Mouse (Mus musculus) testis, adult 2 months (tissue): Measurements from ENCODE around the gene Olfr1417. TPM values are rescaled to one million over a fixed set of nuclear protein-coding genes. Genes with fewer than 3 reads are reported as not detected.

Experiments used
- H3K27ac ChIP-seq: fragments of 200-500 bp; 2 replicates; pipeline ENCODE4 v1.5.1; 2012; ENCODE audit warnings: low read depth, low read length; ENCODE audit not compliant: control insufficient read depth, insufficient read depth
- H3K27me3 ChIP-seq: fragments of 200-500 bp; 2 replicates; pipeline ENCODE4 v1.6.1; 2012; ENCODE audit warnings: mild to moderate bottlenecking, low read length, moderate library complexity; ENCODE audit not compliant: control insufficient read depth, insufficient read depth
- H3K36me3 ChIP-seq: fragments of 200-500 bp; 2 replicates; pipeline ENCODE4 v1.6.1; 2012; ENCODE audit warnings: mild to moderate bottlenecking, low read length; ENCODE audit not compliant: control insufficient read depth, insufficient read depth
- H3K4me1 ChIP-seq: fragments of 200-500 bp; 2 replicates; pipeline ENCODE4 v1.6.1; 2012; ENCODE audit warnings: low read length; ENCODE audit not compliant: control insufficient read depth, insufficient read depth
- H3K4me3 ChIP-seq: fragments of 200-500 bp; 2 replicates; pipeline ENCODE4 v1.5.1; 2012; ENCODE audit warnings: low read depth, mild to moderate bottlenecking, low read length, moderate library complexity, mixed read lengths; ENCODE audit not compliant: control insufficient read depth
- CTCF ChIP-seq: fragments of 200-500 bp; IDR thresholded peaks from 2 replicates; pipeline ENCODE4 v1.5.1; 2012; ENCODE audit warnings: low read depth, mild to moderate bottlenecking, inconsistent platforms, low read length, moderate library complexity; ENCODE audit not compliant: control insufficient read depth, insufficient read depth, insufficient replicate concordance
- POLR2A ChIP-seq: fragments of 200-500 bp; IDR thresholded peaks from 2 replicates; pipeline ENCODE4 v1.6.1; 2012; ENCODE audit warnings: low read depth, mild to moderate bottlenecking, inconsistent platforms, low read length, moderate library complexity; ENCODE audit not compliant: control insufficient read depth
- polyA plus RNA-seq: library from polyadenylated mRNA; depleted of rRNA; stranded (reverse); fragments of >200 nt; gene quantifications from 2 replicates; pipeline ENCODE4 v1.2.3, GENCODE M21; 2012

Olfr1417 gene
- polyA plus RNA-seq, 1 experiment, result not detected

- TF ChIP-seq CTCF (no peak), POLR2A (no peak)
- Histone ChIP-seq H3K27ac (no peak overlapping the region), H3K4me1 (peaks cover 5% of the 10 kb centered on the region), H3K36me3 (no peaks in the 10 kb centered on the region), H3K4me3 (no peak overlapping the region), H3K27me3 (peaks cover 2% of the 10 kb centered on the region; the same call in 1 of the 2 replicates)
Measured at GRCm38 (mm10) chr19:11817586-11817985, 21.4 kb downstream of the Olfr1417 start.

- peaks cover 2% of the 10 kb centered on the region; the same call in 1 of the 2 replicates for H3K27me3 ChIP-seq
- H3K27ac ChIP-seq, result no peak overlapping the region
- H3K36me3 ChIP-seq, result no peaks in the 10 kb centered on the region
- peaks cover 5% of the 10 kb centered on the region for H3K4me1 ChIP-seq
- TF ChIP-seq POLR2A (no peak), CTCF (no peak)
- H3K4me3 ChIP-seq, result no peak overlapping the region
Measured at GRCm38 (mm10) chr19:11816706-11817105, 22.3 kb downstream of the Olfr1417 start.

GRCm38 (mm10) chr19:11814742-11815333 is 24.2 kb downstream of the Olfr1417 start:
- H3K27me3 ChIP-seq, result peaks cover 2% of the 10 kb centered on the region; the same call in 1 of the 2 replicates
- no peak overlapping the region for H3K27ac ChIP-seq
- no peak overlapping the region for H3K4me3 ChIP-seq
- no peak for TF ChIP-seq POLR2A
- TF ChIP-seq CTCF, result no peak
- peaks cover 4% of the 10 kb centered on the region for H3K4me1 ChIP-seq
- no peaks in the 10 kb centered on the region for H3K36me3 ChIP-seq

GRCm38 (mm10) chr19:11813649-11814048 is 25.4 kb downstream of the Olfr1417 start:
- Histone ChIP-seq H3K4me1 (no peaks in the 10 kb centered on the region; the same call in 1 of the 2 replicates), H3K4me3 (no peak overlapping the region), H3K36me3 (no peaks in the 10 kb centered on the region), H3K27me3 (no peaks in the 10 kb centered on the region; the same call in 1 of the 2 replicates), H3K27ac (no peak overlapping the region)
- no peak for TF ChIP-seq CTCF
- no peak for TF ChIP-seq POLR2A

- H3K4me1 ChIP-seq, result no peaks in the 10 kb centered on the region; the same call in 1 of the 2 replicates
Measured at GRCm38 (mm10) chr19:11813136-11813535, 25.9 kb downstream of the Olfr1417 start.

GRCm38 (mm10) chr19:11811688-11812365 is 27.2 kb downstream of the Olfr1417 start:
- Histone ChIP-seq H3K4me1 (no peaks in the 10 kb centered on the region), H3K4me3 (no peak overlapping the region), H3K27ac (no peak overlapping the region), H3K27me3 (no peaks in the 10 kb centered on the region), H3K36me3 (no peaks in the 10 kb centered on the region)
- TF ChIP-seq POLR2A (no peak), CTCF (no peak)

More at GRCm38 (mm10) chr19:11813136-11813535, 25.9 kb downstream of the Olfr1417 start:
- no peak for TF ChIP-seq POLR2A
- TF ChIP-seq CTCF, result no peak
- Histone ChIP-seq H3K27ac (no peak overlapping the region), H3K4me3 (no peak overlapping the region), H3K36me3 (no peaks in the 10 kb centered on the region), H3K27me3 (no peaks in the 10 kb centered on the region)

DNA sequence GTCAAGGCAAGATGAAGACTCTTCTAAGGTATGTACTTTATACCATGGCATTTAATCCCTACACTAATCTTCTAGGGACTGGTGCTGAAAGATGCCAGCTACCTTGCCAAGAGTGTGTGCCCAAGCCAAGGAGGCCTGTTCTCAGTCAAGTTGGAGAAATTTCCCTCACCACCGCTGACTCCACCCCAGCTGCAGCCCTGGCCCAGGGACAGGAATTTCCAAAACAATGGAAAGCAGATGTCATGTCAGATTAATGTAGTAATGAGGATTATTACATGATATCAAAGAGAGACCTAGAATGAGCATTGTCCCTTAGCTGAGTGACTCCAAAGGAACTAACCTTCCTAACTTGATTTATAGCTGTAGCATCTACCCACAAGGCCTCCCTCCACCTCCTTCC is 28.2 kb downstream of the Olfr1417 start:
- Histone ChIP-seq H3K36me3 (no peaks in the 10 kb centered on the region), H3K27ac (no peak overlapping the region), H3K4me3 (no peak overlapping the region), H3K4me1 (no peaks in the 10 kb centered on the region), H3K27me3 (no peaks in the 10 kb centered on the region)
- TF ChIP-seq POLR2A, result no peak
- TF ChIP-seq CTCF, result no peak
